Mouse (Mus musculus) urinary bladder, postnatal 4 days (tissue): ENCODE measurements around the gene BC049715.
"Not testable (repeated sequence)": the region's sequence is repeated elsewhere in the genome, so short reads cannot be mapped to it uniquely, and the experiment has no call there.

Experiments used
- DNase-seq, 2 experiments: peaks; one replicate each; pipeline ENCODE4 v3.0.0; 2021 to 2022; ENCODE audit warnings: low spot score in 2 of 2

Gene BC049715

DNA sequence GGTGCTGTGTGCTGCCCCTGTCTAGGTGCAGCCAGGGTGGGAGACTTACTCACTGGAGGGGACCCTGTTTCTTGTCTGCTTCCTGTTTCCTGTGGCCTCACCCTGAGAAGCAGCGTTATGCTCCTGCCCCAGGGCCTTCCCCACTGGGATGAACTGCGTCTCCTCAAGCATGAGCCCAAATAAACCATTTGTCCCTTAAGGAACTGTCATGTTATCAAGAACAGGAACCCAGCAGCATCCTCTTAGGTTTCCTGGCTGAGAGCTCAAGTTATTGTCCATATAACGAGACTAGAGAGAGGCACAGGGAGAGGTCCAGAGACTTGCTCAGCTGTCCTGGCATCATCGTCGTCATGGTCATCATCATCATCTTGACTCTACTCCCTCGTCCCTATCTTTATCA lies 22.8 kb downstream of the BC049715 start:
- no peak for DNase-seq

GRCm38 (mm10) chr6:136852348-136852747 lies 24.9 kb downstream of the BC049715 start:
- no peak for DNase-seq

DNA sequence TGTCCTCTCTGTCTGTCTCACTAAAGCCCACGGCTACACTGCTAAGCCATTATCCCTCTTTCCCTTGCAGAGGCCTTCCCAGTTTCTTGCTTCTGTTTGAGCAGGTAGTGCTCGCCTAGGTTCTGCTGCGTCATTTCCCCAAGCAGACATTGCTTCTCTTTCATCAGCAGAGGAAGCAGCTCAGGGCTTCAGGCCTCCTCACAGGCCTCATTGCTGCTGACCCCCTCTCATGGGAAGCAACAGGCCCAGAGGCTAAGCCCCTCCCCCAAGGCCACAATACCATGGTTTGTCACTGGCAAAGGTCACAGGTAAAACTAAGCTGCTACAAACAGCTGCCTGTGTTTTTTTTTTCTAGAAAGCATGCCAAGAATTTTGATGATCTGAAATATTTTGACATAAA lies 25.3 kb downstream of the BC049715 start:
- DNase-seq = no peak

DNA sequence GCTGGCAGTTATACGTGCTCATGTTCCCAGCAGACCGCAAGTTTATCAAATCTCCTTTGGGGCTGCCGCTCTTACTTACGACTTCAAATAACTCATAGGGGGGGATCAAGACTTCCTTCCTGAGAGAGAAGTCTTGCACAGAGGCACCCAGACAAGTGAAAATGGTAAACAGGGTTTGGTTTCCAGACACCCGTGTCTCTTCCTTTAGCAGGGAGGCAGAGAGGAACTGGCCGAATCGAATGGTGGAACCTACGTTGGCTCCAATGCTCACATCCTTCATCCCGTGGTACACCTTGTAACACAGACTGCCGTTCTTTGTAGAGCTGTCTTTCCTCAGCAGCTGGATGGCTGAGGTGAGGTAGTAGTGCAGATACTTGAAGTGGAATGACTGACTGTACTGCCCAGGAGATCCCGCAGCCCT lies 26.9 kb downstream of the BC049715 start:
- DNase-seq = no peak

DNA sequence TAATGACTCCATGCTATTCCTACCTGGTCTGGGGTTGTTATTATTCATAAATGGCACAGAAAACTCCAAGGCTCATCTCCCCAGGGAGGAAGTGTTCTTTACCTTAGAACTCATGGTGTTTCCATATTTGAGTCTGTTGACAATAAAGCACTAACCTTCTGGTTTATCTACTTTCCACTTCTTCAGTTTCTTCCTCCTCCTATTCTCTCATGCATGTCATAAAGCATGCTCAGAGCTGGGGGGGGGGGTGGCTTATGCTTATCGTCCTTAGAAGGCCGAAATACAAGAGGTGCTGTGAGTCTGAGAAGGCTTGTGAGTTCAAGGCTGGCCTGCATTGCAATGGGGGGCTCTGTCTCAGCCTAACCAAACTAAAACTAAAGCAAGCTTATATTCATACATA lies 27.8 kb downstream of the BC049715 start:
- no peak for DNase-seq

- no peak for DNase-seq
Measured at GRCm38 (mm10) chr6:136856071-136856636, 28.7 kb downstream of the BC049715 start.

DNA sequence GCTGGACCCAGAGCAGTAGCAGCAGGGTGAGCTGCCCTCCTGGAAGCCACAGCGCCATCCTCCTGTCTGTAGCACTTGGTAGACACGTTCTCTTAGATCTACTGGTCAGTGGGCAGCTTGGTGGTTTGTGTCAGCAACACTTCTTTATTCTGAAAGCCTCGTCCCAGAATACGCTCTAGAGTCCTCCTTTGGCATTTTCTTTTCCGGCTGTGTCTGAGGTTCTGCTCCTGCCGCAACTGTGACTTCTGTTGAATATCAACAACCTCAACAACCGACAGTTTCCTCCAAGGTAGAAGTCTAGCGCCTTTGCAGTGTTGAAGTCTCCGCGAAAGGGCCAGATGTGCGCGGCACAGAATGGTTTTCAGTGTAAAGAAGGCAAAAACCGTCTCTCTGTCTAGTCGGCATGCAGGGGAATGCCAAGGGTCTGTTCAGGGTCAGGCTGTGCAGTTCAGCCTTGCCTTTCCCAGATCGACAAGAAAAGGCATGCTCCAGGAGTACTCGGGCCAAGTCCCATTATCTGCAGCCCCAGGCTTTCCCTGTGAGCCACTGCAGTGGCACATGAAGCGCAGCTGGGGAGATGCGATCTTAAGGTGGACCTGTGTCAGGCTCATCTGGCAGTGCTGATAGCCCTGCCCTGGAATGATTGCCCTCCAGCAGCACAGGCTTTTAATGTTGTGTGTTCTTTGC lies 29.9 kb downstream of the BC049715 start, which contains the start of gene Art4:
Gene Art4 (minus strand): TSS at position 548 of the 687 bp plus-strand sequence.
- peak in 1 of 2 experiments; percentile 32 for DNase-seq

- no peak for DNase-seq
Measured at GRCm38 (mm10) chr6:136857873-136858260, 30.4 kb downstream of the BC049715 start.

GRCm38 (mm10) chr6:136858420-136858819 lies 31.0 kb downstream of the BC049715 start:
- DNase-seq = no peak

DNA sequence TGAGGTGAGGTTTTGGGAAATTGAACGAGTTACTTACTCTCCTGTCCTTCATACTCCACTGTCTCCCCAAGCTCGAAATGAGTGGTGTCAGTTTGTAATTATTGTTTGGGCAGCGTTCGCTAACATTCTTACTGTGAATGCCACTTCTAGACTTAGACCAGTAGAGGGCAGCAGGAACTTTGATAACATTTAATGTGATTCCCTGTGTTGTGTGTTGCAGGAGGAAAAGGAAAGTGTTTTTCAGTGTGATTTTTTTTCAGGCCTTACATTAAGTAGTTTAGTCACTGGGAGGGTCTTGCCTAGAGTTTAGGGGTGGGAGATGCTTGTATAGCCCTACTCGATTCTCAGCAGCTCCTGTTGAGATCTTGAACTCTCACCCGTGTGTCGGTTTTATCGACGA lies 33.6 kb downstream of the BC049715 start:
- no peak for DNase-seq

DNA sequence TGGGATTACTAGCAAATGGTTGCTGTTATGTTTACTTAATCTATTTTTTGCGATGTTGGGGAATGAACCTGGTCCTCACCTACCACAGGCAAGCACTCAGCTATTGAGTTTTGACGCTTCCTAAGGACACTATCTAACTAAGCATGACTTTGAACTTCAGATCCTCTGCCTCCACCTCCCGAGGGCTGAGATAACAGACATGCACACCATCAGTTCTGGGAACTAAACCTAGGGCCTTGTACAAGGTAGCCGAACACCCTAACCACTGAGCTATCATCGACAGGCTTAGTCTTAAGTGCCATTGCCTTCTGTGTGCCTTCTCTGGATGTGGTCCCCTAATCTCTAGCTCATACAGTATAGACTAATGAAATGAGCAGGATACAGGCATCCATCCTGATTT lies 37.9 kb downstream of the BC049715 start:
- DNase-seq = no peak

- no peak for DNase-seq
Measured at GRCm38 (mm10) chr6:136866150-136866549, 38.7 kb downstream of the BC049715 start.

GRCm38 (mm10) chr6:136868921-136869320 lies 41.5 kb downstream of the BC049715 start:
- DNase-seq = no peak

DNA sequence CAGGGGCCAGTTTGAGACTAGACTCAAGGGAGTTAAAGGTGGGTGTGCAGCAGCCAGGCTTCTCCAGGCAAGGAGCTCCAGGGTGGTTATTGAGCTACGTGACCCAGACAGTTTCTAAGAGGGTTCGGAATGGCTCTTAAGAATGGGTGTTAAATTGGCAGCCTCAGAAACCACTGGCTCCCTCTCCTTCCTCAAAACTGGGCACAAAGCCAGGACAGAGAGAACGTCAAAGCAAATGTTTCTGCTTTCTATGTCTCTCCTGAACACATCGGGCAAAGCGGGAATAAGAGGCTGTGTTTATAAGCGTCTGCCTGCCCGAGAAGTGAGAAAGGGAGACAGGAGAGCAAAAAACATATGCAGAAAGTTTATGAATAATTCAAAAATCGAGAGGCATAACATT lies 47.2 kb downstream of the BC049715 start:
- DNase-seq = no peak

DNA sequence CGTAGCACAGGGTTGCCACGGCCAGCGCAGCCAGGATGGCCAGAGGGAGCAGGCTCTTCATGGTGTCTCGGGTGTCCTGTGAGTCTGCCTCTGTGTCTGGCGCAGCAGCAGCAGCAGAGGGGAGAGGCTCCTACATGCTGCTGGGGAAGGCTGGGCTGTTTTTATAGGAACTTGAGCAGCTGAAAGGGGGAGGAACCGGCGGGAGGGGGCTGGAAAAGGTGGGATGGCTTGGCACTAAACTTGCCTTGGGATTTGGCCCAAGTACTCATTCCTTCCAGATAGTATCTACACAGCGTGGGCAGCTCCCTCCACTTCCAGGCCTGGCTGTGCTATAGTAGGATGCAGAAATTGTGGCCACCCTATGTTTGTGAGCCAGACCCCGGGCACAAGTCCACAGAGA lies 48.2 kb downstream of the BC049715 start, which contains the start of gene Mgp:
Gene Mgp (minus strand): TSS at position 154 of the 400 bp plus-strand sequence.
- DNase-seq = peak in 1 of 2 experiments; percentile 68

- no peak for DNase-seq
Measured at GRCm38 (mm10) chr6:136881678-136882077, 54.3 kb downstream of the BC049715 start.

- no peak for DNase-seq
Measured at GRCm38 (mm10) chr6:136883431-136883915, 56.0 kb downstream of the BC049715 start.

- no peak for DNase-seq
Measured at GRCm38 (mm10) chr6:136883961-136884360, 56.5 kb downstream of the BC049715 start.

DNA sequence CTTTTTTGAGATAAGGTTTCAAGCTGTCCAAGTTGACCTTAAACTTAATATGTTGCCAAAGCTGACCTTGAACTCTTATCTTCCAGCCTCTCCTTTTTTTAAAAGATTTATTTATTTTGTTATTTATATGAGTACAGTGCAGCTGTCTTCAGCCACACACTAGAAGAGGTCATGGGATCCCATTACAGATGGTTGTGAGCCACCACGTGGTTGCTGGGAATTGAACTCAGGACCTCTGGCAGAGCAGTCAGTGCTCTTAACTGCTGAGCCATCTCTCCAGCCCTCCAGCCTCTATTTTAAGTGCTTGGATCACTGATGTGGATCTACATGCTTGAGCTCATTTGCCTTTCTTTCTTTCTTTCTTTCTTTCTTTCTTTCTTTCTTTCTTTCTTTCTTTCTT lies 57.3 kb downstream of the BC049715 start:
- not testable (repeated sequence) for DNase-seq

DNA sequence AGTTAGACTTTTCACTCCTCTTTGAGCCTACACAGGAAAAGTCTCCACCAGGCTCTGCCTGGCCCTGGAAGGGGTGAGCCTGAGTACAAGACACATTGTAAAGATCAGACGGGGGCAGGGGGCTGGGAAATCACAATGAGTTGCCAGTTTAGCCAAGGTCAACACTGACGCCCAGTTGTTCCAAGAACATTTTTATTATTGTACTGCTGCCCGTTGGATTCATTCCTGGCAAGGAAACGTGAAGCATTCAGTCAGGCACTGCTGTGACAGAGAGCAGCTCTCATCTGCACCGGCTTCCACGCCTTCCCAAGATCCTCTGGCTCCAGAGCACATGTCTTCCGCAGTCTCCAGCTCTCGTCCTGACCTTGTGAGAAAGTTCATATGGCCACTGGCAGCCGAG lies 60.4 kb downstream of the BC049715 start:
- DNase-seq = peak in 1 of 2 experiments; percentile 70

- DNase-seq = no peak
Measured at GRCm38 (mm10) chr6:136889067-136889466, 61.6 kb downstream of the BC049715 start.

- DNase-seq = no peak
Measured at GRCm38 (mm10) chr6:136889554-136889953, 62.1 kb downstream of the BC049715 start.
